Mouse (Mus musculus) cerebral cortex, adult 2 months (tissue): ENCODE measurements around the gene Fads6.

ENCODE experiments used
- WGBS: fragments of 180-500 bp; shearing (Covaris S2); methylation state at CpG from one replicate; pipeline ENCODE4 v1.1.7; 2018; 5-methylcytosine and 5-hydroxymethylcytosine counted together

Fads6 gene

DNA sequence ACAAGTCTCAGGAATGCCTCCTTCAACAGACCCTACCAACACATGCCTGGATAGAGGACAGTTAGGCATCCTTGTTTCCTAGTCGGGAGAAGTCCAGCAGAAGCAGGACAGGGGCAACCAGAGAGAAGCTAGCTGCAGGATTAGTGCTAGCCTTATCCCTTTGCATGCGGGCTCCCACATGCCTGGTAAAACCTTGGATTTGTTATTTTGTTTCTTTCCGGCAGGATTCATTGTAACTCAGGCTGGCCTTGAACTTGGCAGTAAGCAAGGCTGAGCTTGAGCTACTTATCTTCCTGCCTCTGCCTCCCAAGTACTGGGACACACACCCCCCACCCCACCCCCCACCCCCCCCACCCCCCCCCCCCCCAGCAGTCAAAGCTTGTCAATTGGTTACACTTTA, 46.2 kb downstream of the Fads6 start:
- WGBS: 68% methylated on average over 3 of the region's 3 CpGs

DNA sequence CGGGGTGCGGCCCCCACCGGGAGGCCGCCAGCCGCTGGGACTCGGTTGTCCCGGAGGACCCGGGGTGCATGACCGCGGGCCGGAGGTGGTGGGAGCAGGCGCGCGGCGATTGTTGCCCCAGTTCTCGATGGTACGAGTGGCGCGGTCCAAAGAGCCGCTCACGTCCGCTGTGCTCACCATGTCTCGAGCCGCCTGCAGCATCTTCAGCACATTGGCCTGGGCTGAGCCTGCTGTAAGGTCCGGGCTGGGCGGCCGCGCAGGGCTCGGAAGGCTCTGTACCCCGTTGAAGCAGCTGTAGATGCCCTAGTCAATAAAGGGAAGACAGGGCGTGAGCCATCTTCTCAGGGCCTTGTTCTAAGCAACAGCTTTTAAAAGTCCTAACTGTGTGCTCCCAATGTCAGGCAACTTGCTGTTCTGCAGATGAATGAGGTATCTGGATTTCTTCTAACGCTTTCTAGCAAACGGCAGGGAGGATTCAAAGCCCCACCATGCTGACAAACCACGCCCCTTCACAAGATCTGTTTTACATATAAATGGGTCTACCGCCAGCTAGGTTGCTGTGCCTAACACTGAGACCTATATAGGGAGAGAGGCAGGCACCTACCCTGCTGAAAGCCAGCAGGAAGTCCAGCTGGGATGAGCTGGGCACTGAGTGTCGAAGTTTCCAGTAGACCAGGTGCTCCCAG, 46.9 kb downstream of the Fads6 start:
- WGBS: 8% methylated on average over 36 of the region's 36 CpGs

DNA sequence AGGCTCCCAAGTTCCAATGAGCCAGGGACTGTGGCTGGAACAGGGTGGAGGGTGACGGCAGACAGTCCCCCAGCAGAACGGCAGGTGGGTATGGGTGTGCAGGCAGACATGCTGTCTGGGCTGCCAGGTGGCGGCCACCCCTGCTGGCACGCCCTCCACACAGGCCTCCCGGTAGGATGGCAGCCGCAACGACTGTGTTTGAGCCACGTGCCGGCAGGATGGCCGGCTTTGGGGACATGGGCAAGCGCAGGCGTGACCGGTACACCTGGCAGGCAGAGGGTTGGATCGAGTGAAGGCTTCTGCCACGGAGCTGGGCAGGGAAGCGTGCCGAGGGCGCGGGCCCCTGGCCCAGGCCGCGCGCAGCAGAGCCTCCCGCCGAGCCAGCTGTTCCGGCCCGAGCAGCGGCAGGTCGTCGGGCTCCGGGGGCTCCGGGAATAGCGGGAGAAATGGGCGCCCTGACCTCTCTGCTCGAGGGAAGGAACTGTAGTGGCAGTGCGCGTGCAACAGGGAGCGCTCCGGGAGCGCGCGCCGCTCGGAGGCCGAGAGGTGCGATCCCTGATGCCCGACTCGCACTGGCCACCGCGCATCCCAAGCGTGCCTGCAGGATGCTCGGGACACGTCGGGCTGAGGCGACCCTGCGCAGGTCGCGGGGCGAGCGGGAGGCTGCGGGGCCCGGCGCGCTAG, 47.6 kb downstream of the Fads6 start:
- 5% methylated on average over 63 of the region's 63 CpGs for WGBS

DNA sequence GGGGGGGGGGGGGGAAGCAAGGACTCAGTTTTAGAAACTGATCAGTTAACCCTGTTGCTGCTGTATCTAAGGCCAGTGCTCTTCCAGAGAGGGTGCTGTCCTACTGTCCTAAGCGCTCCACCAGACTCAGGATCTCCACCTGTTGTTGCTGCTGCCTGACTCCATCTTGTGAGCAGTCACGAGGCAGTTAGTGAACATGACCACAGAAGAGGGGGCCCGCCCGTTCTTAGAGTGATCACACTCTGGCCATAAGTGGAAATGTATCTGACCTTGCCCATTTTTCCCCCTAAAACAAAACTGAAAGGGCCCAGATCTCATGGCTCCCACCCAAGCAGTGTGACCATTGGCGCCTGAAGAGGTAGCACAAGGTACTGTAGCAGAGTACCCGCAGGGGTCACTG, 49.5 kb downstream of the Fads6 start:
- 77% methylated on average over 6 of the region's 6 CpGs for WGBS

DNA sequence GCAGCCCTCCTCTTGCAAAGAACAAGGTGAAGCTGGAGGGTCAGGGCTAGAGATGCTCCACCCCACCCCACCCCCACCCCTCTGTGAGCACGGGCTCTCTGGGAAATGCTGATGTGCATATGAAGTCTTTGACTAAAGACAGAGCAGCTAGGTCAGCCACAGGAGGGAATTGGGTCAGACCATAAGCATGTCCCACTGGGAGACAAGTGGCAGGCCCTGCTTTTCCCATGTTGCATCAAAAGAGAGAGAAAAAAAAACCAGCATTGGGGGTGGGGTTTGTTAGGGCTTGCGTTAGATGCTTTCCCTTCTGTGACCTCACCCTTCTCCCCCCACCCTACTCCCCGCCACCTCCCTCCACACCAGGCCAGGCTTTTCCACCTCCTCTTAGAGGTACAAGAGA, 50.2 kb downstream of the Fads6 start:
- 62% methylated on average over 3 of the region's 3 CpGs for WGBS

DNA sequence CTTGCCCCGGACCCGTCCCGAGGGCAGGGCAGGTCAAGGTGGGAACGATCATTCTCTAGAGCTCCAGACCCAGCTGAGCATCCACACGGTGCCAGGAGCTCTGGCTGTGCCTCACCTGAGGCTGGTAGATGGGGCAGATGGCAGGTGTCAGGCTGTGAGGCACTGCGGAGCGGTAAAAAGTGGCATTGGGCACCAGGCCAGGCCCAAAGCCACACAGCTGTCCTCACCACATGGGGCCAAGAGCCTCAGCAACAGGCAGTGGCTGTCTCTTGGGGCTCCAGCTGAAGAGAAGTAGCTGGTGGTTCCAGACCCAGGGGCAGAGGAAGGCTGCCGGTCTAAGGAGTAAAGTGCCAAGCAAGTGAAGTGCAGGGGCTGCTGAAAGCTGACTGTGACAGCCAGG, 51.1 kb downstream of the Fads6 start:
- WGBS: 61% methylated on average over 8 of the region's 8 CpGs

DNA sequence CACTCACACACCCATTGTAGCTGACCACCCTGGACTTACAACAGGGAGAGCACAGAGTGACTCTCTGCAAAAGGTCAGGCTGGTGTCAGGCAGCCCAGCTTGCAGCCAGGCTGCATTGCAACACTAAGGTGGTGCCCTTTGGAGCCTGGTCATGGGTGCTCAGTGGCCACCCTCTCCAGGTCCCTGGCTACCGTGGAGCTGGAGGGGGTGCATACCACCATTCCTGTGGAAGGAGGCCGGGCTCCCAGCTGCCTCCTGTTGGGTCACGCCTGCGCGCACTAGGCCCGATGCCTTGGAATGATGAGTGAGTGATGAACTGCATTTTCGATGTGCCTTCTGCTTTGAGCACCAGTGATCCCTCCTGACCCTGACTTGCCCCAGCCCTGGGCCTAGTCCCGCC, 52.6 kb downstream of the Fads6 start:
- WGBS: 96% methylated on average over 8 of the region's 8 CpGs

DNA sequence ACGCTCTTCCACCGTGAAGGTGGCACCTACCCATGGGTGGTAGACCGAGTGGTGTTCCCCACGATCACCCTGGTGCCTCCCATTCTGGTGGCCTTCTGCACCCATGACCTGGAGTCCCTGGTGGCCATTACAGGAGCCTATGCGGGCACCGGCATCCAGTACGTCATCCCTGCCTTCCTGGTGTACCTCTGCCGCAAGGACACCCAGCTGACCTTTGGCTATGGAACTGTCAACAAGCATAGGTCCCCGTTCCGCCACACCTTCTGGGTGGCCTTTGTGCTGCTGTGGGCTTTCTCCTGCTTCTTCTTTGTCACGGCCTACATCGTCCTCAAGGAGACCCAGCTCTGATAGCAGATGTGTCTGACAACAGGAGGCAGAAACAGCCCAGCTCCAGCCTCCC, 53.7 kb downstream of the Fads6 start:
- 96% methylated on average over 12 of the region's 12 CpGs for WGBS

DNA sequence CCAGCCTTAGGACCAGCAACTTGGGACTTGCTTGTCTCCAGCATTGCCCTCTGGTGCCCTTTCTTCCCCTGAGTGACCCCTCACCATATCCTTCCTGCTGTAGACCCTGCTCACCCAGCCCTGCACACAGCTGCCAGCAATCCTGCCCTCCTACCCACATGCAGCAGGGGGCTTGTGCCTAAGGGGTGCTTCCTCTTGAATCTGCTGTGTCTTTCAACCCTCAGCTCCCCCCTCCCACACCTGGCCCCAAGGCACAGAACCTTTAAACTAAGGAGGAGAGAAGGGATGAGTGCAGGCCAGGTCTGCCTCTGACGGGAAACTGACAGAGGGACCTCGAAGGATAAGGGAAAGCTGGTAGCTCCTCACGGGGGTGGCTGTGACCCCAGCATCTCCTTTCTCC, 54.7 kb downstream of the Fads6 start:
- 88% methylated on average over 3 of the region's 3 CpGs for WGBS

DNA sequence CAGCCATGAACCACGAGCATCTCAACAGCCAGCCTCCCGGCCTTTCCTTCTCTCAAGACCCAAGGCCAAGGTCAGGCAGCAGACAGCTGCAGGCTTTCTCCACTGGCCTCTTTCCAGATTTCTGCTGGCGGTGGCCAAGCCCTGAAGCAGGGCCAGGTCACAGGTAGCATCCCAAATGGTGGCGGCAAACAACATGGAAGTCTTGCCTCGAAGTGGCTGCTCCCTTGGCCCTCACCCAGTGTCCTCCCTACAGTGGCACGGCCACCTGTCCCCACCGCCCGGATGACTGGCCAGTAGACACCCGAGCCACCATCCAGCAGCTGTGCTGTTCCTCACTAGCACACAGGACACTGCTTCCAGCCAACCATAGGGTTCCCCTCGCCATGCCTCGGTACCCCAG, 56.1 kb downstream of the Fads6 start:
- 85% methylated on average over 11 of the region's 11 CpGs for WGBS

DNA sequence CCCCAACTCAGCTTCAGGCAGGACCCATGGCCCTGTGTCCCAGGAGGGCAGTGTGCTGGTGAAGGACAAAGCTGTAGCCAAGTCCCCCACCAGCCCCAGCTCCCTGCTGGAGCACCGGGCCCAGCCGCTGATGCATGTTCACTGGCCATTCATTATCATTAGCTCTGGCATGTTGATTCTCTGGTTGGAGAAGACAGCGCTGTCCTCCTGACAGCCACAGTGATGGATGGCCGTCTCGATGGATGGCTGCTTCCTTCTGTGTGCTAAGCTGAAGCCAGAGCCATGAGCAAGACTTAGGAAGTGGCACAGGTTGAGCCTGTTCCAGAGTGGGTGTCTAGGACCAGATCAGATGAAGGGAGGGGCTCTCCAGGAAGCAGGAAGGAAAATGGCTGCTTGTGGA, 60.9 kb downstream of the Fads6 start:
- 82% methylated on average over 5 of the region's 5 CpGs for WGBS

DNA sequence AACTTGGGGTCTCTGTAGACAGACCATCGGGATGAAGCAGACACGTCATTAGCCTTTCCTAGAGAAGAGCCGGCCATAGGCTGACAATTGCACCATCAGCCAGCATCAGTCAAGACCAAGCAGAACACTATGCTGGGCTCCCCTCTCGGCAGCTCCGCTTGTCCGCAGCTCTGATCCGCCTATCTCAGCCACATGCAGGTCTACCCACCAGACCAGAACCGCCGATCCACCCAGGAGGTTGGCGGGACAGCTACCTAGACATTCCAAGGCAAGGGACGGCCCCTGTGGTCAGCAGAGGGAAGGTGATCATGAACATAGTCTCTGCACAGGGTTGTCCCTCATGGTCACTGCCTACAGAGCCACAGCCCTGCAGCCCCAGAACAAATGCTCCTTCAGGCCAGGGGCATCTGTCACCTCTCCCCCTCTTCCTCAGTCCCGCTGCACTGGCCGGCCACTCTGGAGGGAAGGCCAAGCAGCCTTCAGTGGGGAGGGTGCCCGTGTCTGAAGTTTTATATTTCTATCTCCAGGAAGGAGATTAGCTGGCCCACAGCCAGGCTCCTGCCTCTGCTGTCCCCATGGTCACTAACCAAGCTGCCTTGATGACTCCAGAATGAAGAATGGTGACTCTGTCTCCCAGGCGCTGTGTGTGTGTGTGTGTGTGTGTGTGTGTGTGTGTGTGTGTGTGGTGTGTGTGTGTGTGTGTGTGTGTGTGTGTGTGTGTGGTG, 63.0 kb downstream of the Fads6 start:
- 78% methylated on average over 15 of the region's 15 CpGs for WGBS

DNA sequence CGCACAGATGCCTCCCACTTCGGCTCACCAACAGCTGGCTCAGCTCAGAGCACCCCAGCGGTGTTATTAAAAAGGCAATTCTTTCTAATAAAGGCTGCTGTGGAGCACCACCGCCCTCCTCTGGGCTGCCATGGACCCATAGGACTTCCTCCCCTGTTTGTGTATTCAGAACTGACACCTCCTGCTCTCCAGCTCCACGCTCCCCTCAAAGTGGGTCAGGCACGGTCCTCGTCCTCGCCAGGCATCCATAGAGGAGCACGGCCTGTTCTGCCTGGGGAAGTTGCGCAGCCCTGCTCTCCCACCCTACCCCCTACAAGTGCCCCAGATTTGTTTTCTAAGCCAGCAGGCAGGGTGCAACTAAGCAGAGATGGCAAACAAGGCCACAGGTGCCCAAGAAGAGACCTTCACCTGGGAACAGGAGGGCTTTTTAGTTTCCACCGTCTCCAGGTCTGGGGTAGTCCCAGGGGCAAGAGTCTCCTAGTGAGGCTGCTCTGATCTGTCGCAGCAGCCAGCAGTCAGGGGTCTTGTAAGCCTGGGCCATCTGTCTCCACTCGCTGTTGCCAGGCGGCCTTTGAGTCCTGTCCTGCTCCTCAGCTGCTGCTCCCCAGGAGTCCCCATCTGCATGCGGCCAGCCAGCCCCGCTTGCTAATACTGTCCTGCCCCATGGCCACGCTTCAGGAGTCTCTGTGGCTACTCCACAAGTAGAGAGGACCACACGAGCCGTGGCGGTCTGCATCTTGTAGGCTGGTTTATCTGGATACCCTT, 63.8 kb downstream of the Fads6 start:
- WGBS: 70% methylated on average over 20 of the region's 20 CpGs

DNA sequence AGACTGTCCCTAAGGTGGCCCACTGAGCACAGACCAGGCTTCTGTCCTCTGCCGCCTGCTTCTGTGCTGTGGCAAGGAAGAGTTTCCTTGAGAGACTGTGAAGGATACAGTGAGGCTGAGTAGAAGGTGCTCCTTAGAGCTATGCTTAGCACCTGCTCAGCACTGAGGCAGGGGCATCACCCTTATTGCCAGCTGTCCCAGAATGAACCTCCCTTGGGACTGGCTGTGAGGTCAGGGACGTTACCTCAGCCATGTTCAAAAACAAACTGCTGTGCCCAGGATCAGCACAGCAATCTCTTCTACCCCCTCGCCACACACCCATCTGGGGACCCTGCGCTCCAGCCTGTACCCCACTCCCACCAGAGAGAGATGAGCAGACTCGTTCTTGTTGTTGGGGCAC, 64.6 kb downstream of the Fads6 start:
- 87% methylated on average over 5 of the region's 5 CpGs for WGBS

DNA sequence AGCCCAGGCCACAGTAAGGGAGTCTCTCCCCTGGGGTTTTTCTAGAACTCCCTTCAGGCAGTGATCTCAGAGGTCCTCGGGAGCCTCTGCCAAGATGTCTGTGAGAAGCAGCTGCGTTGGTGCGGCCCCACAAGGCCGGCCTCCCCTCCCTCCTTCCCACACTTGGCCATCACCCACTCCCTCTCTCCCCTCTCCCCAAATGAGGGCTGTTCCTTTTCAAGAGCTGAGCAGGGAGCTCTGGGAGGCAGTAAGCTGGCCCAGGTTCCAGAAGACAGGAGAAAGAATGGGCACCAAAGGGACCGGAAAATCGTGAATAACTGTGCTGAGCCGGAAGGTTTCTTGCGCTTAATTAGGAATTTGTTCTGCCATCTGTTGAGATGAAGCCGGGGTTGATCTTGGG, 65.5 kb downstream of the Fads6 start:
- 56% methylated on average over 9 of the region's 9 CpGs for WGBS

DNA sequence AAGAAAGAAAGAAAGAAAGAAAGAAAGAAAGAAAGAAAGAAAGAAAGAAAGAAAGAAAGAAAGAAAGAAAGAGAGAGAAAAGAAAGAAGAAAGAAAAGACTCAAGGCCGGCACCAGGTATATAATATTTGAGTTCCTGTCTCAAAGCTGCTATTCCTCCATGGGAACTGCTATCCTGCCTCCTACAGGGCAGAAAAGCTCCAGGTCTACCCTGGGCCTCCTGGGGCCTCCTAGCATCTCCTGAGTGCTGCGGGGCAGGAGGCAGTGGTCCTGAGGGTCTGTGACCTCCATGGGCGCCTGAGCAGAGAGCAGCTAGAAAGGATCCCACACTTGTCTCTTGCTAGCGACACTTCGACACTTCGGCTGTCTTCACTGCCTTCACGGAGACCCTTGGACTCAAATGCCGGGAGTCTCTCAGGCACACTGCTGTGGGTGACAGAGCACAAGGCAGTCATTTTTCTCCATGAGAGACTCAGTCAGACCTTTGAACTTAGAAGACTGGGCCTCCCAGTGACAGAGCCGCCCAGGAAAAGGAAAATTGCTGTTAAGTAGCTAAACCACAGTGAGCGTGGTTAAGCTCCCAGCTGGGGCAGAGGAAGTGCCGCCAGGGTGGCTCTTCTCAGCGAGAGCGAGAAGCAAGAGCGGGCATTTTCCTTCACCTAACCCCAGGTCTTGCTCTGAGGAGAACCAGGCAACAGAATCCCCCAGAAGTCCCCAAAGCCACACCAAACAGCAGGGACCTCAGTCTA, 66.1 kb downstream of the Fads6 start:
- WGBS: 71% methylated on average over 14 of the region's 14 CpGs
